Mouse (Mus musculus) heart, embryonic 15.5 days (tissue): ENCODE results near the gene 1700034J05Rik. TPM values are rescaled to one million over a fixed set of nuclear protein-coding genes. Genes with fewer than 3 reads are reported as not detected.

Source experiments
- ATAC-seq: fragments of 200-750 bp; cut with Nextera tagmentation; replicated peaks from 2 replicates; pipeline ENCODE4 v1.8.0; 2017; ENCODE audit warnings: low read depth, moderate TSS enrichment; ENCODE audit not compliant: insufficient number of reproducible peaks, insufficient read depth, low FRiP score
- H3K27ac ChIP-seq: fragments of 300-500 bp; sonication (generic); 2 replicates; pipeline ENCODE4 v1.5.1; 2015; ENCODE audit warnings: mild to moderate bottlenecking, inconsistent platforms
- H3K27me3 ChIP-seq: fragments of 300-500 bp; sonication (generic); 2 replicates; pipeline ENCODE4 v1.6.1; 2015; ENCODE audit warnings: inconsistent platforms
- H3K36me3 ChIP-seq: fragments of 300-500 bp; sonication (generic); 2 replicates; pipeline ENCODE4 v1.6.1; 2015; ENCODE audit warnings: mild to moderate bottlenecking, inconsistent platforms
- H3K4me1 ChIP-seq: fragments of 300-500 bp; sonication (generic); replicated peaks from 2 replicates; pipeline ENCODE4 v1.6.1; 2015; ENCODE audit warnings: inconsistent platforms
- H3K4me2 ChIP-seq: fragments of 300-500 bp; sonication (generic); 2 replicates; pipeline ENCODE4 v1.6.1; 2015; ENCODE audit warnings: inconsistent platforms, mild to moderate bottlenecking, moderate library complexity
- H3K4me3 ChIP-seq: fragments of 300-500 bp; sonication (generic); 2 replicates; pipeline ENCODE4 v1.5.1; 2015; ENCODE audit warnings: mild to moderate bottlenecking, inconsistent platforms
- H3K9ac ChIP-seq: fragments of 300-500 bp; sonication (generic); 2 replicates; pipeline ENCODE4 v1.6.1; 2015; ENCODE audit warnings: mild to moderate bottlenecking, inconsistent platforms
- H3K9me3 ChIP-seq: fragments of 300-500 bp; sonication (generic); replicated peaks from 2 replicates; pipeline ENCODE4 v1.6.1; 2016; ENCODE audit warnings: inconsistent platforms
- WGBS: fragments of 180-500 bp; shearing (Covaris S2); methylation state at CpG from one replicate; pipeline ENCODE4 v1.1.7; 2015; ENCODE audit warnings: mixed read lengths; 5-methylcytosine and 5-hydroxymethylcytosine counted together
- polyA plus RNA-seq: library from polyadenylated mRNA; unstranded; fragments of >200 nt; fragmentation: Nextera tagmentation; extraction: Ambion mirVana; gene quantifications from 2 replicates; pipeline ENCODE4 v1.2.1, GENCODE M21; 2015

1700034J05Rik gene
- polyA plus RNA-seq, 1 experiment from 2014 or later, result 0.10 TPM

GRCm38 (mm10) chr6:146978691-146979114 lies 24.5 kb upstream of the 1700034J05Rik start:
- H3K4me2 ChIP-seq, result no peak overlapping the region
- no peaks in the 10 kb centered on the region for H3K27me3 ChIP-seq
- 52% methylated on average over 5 of the region's 5 CpGs for WGBS
- H3K36me3 ChIP-seq, result no peaks in the 10 kb centered on the region
- peaks cover 28% of the 10 kb centered on the region for H3K4me1 ChIP-seq
- H3K9ac ChIP-seq, result no peak overlapping the region
- H3K9me3 ChIP-seq, result no peaks in the 10 kb centered on the region
- no peak overlapping the region for H3K4me3 ChIP-seq
- ATAC-seq, result no peak
- H3K27ac ChIP-seq, result no peak overlapping the region; the same call in 1 of the 2 replicates

DNA sequence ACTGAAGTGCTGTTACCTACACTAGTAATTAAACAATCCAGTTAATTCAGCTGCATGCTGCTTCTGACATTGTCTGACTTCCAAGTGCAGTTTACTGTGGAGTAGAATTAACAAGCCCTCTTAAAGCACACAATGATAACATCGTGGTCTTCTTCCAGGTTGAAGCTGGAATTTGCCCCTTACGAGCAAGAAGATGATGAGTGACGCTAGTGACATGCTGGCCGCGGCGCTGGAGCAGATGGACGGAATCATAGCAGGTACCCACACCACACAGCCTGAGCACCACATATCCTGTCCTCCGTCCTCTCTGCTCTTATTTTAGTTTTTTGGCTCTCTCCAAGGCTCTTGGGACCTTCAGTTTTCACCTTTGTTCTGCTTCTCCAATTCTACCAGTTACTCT lies 22.2 kb upstream of the 1700034J05Rik start:
- Histone ChIP-seq H3K36me3 (no peaks in the 10 kb centered on the region), H3K4me2 (no peak overlapping the region), H3K4me1 (peaks cover 34% of the 10 kb centered on the region), H3K9ac (no peak overlapping the region), H3K27me3 (no peaks in the 10 kb centered on the region), H3K27ac (0 out of 2 replicates have a peak overlapping the region, but pooled peaks have one; percentile 20), H3K4me3 (no peak overlapping the region), H3K9me3 (no peaks in the 10 kb centered on the region)
- no peak for ATAC-seq
- WGBS, result 56% methylated on average over 8 of the region's 8 CpGs

GRCm38 (mm10) chr6:146973830-146974229 lies 19.6 kb upstream of the 1700034J05Rik start:
- ATAC-seq, result no peak
- no peak overlapping the region for H3K4me3 ChIP-seq

DNA sequence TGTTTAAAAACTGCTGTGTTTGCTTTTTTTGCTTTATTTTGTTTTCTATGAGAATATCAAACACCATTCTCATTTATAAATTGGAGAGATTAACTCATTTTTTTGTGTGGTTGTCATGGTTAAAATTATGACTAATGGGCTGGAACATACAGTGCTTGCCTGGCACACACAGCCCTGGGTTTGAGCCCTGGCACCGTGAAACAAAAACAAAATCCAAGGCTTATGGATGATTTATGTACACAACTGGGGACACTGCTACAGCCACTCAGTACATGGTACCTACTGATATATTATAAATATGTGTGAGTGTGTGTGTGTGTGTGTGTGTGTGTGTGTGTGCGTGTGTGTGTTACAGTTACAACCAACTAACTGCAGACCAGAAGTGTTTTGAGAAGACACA lies 19.2 kb upstream of the 1700034J05Rik start:
- Histone ChIP-seq H3K4me2 (no peak overlapping the region), H3K4me1 (peaks cover 12% of the 10 kb centered on the region; the same call in 1 of the 2 replicates), H3K9ac (no peak overlapping the region), H3K4me3 (no peak overlapping the region), H3K27ac (no peak overlapping the region), H3K27me3 (no peaks in the 10 kb centered on the region), H3K9me3 (no peaks in the 10 kb centered on the region), H3K36me3 (no peaks in the 10 kb centered on the region)
- WGBS, result 76% methylated on average over 2 of the region's 2 CpGs
- no peak for ATAC-seq

More at GRCm38 (mm10) chr6:146973830-146974229, 19.6 kb upstream of the 1700034J05Rik start:
- Histone ChIP-seq H3K4me2 (no peak overlapping the region), H3K36me3 (no peaks in the 10 kb centered on the region), H3K9me3 (no peaks in the 10 kb centered on the region), H3K9ac (no peak overlapping the region), H3K27me3 (no peaks in the 10 kb centered on the region), H3K4me1 (peaks cover 15% of the 10 kb centered on the region), H3K27ac (no peak overlapping the region)

DNA sequence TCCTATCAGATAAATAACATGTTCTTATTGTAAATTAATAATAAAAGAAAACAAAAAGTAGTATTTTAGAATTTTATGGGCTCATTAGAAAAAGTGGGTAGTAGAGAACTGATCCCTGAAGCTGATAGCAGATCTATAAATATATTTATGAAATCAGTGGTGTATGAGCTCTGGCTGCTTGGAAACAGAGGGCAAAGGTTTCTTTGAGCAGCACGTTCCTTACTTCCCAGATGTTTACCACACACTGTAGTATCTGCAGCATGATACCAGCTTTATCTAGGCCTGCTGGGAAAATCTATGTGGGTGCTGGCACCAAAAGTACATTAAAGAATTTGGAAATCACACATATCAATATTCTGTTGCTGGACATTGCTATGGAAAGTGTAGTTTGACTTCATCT lies 18.5 kb upstream of the 1700034J05Rik start:
- Histone ChIP-seq H3K9ac (no peak overlapping the region), H3K27me3 (no peaks in the 10 kb centered on the region), H3K27ac (no peak overlapping the region), H3K4me3 (no peak overlapping the region), H3K4me1 (peaks cover 12% of the 10 kb centered on the region; the same call in 1 of the 2 replicates), H3K9me3 (no peaks in the 10 kb centered on the region), H3K36me3 (no peaks in the 10 kb centered on the region), H3K4me2 (no peak overlapping the region)
- WGBS, result 59% methylated on average over 1 of the region's 1 CpGs
- ATAC-seq, result no peak

- ATAC-seq, result no peak
- no peaks in the 10 kb centered on the region for H3K36me3 ChIP-seq
- H3K4me2 ChIP-seq, result no peak overlapping the region
- H3K27ac ChIP-seq, result no peak overlapping the region
- peaks cover 12% of the 10 kb centered on the region; the same call in 1 of the 2 replicates for H3K4me1 ChIP-seq
- no peak overlapping the region for H3K9ac ChIP-seq
- WGBS, result 64% methylated on average over 6 of the region's 6 CpGs
- H3K27me3 ChIP-seq, result no peaks in the 10 kb centered on the region
- H3K4me3 ChIP-seq, result no peak overlapping the region
- H3K9me3 ChIP-seq, result no peaks in the 10 kb centered on the region
Observed at GRCm38 (mm10) chr6:146972009-146972408, 17.8 kb upstream of the 1700034J05Rik start.

DNA sequence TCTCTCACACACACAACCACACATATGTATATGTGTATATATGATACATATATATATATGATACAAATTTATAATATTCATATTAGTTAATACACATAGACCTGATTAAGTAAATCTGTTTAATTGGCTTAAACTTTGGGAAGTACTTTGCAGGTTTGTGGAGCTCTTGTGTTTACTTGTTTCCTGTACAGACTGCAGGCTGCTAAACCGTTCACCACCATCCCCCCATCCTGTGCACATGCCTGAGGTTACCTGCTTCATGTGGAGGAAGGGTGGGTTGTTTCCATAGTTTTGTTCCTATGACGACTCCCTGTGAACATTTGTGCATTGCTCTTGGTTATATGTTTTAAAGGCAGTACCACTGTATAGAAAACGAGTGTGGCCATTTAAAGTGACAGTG lies 17.1 kb upstream of the 1700034J05Rik start:
- Histone ChIP-seq H3K9ac (no peak overlapping the region), H3K9me3 (no peaks in the 10 kb centered on the region), H3K36me3 (no peaks in the 10 kb centered on the region), H3K4me2 (no peak overlapping the region), H3K27me3 (no peaks in the 10 kb centered on the region), H3K4me3 (no peak overlapping the region), H3K4me1 (peaks cover 14% of the 10 kb centered on the region), H3K27ac (no peak overlapping the region)
- 58% methylated on average over 3 of the region's 3 CpGs for WGBS
- ATAC-seq, result no peak

DNA sequence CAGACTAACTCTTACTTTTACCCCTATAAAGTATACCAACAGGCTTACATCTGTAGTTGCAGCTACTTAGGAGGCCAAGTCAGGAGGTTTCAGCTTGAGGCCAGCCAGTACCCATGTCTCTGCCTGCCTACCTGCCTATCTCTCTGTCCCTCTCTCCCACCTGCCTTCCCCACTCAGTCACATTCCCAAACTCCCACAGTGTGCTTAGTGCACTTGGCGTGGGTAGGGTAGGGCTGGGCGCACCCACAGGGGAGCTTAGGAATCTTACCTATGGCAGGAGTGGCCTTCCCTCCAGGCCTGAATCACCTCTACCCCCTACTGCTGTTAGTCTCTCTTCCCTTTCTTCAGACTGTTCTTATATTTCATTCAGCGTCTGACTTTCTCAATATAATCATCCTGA lies 16.6 kb upstream of the 1700034J05Rik start:
- no peaks in the 10 kb centered on the region for H3K9me3 ChIP-seq
- H3K27me3 ChIP-seq, result no peaks in the 10 kb centered on the region
- peaks cover 14% of the 10 kb centered on the region for H3K4me1 ChIP-seq
- no peaks in the 10 kb centered on the region for H3K36me3 ChIP-seq
- H3K4me3 ChIP-seq, result no peak overlapping the region
- ATAC-seq, result no peak
- no peak overlapping the region for H3K27ac ChIP-seq
- no peak overlapping the region for H3K9ac ChIP-seq
- no peak overlapping the region for H3K4me2 ChIP-seq
- 69% methylated on average over 3 of the region's 3 CpGs for WGBS

DNA sequence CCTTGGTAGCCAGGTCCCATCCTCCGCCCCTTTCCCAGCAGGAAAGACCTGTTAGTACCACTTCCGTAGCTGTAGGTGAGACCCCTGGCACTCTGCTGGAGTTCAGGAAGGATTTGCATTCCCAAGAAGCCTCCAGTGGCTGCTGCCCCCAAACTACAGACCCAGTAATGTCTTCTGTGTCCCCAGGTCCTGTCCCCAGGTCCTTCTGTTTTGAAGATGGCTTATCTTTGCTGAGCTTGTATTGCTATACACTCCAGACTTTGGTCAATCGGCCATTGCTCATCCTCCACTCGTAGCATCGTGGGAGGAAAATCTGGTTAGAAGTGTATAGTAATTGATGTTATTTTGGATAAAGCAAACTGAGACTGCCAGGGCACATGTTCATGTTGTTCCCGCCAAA lies 13.6 kb upstream of the 1700034J05Rik start:
- Histone ChIP-seq H3K27ac (no peak overlapping the region), H3K4me1 (peaks cover 15% of the 10 kb centered on the region), H3K4me2 (no peak overlapping the region), H3K4me3 (no peak overlapping the region), H3K9ac (no peak overlapping the region), H3K36me3 (no peaks in the 10 kb centered on the region), H3K9me3 (no peaks in the 10 kb centered on the region), H3K27me3 (no peaks in the 10 kb centered on the region)
- 79% methylated on average over 6 of the region's 6 CpGs for WGBS
- ATAC-seq, result no peak

GRCm38 (mm10) chr6:146966446-146967019 lies 12.3 kb upstream of the 1700034J05Rik start:
- H3K27ac ChIP-seq, result no peak overlapping the region
- ATAC-seq, result no peak
- no peak overlapping the region for H3K4me2 ChIP-seq
- H3K4me3 ChIP-seq, result no peak overlapping the region
- 56% methylated on average over 12 of the region's 12 CpGs for WGBS
- H3K4me1 ChIP-seq, result peaks cover 21% of the 10 kb centered on the region
- no peaks in the 10 kb centered on the region for H3K9me3 ChIP-seq
- no peaks in the 10 kb centered on the region for H3K36me3 ChIP-seq
- no peak overlapping the region for H3K9ac ChIP-seq
- H3K27me3 ChIP-seq, result no peaks in the 10 kb centered on the region

- no peaks in the 10 kb centered on the region for H3K9me3 ChIP-seq
- H3K27me3 ChIP-seq, result no peaks in the 10 kb centered on the region
- peaks cover 34% of the 10 kb centered on the region for H3K4me1 ChIP-seq
- H3K4me3 ChIP-seq, result no peak overlapping the region
- 89% methylated on average over 13 of the region's 13 CpGs for WGBS
- H3K9ac ChIP-seq, result no peak overlapping the region
- no peaks in the 10 kb centered on the region for H3K36me3 ChIP-seq
- no peak for ATAC-seq
- H3K4me2 ChIP-seq, result no peak overlapping the region
- H3K27ac ChIP-seq, result no peak overlapping the region
Observed at GRCm38 (mm10) chr6:146965139-146965772, 11.0 kb upstream of the 1700034J05Rik start.
